Mouse (Mus musculus) limb, embryonic 14.5 days (tissue): ENCODE results near the gene Ifna14. TPM values are rescaled to one million over a fixed set of nuclear protein-coding genes. Genes with fewer than 3 reads are reported as not detected.
"Not testable (repeated sequence)": the region's sequence is repeated elsewhere in the genome, so short reads cannot be mapped to it uniquely, and the experiment has no call there.

Source experiments
- ATAC-seq: fragments of 200-750 bp; cut with Nextera tagmentation; 2 replicates; pipeline ENCODE4 v1.8.0; 2017; ENCODE audit warnings: low read depth, moderate number of reproducible peaks, moderate TSS enrichment; ENCODE audit not compliant: low FRiP score
- DNase-seq: peaks from one replicate; pipeline ENCODE4 v3.0.0-alpha.2; 2015; ENCODE audit warnings: low spot score
- H3K27ac ChIP-seq: fragments of 300-500 bp; sonication (generic); replicated peaks from 2 replicates; pipeline ENCODE4 v1.5.1; 2014; ENCODE audit warnings: low read depth, mild to moderate bottlenecking, low read length, moderate library complexity, mixed read lengths
- H3K27me3 ChIP-seq: fragments of 300-500 bp; sonication (generic); 2 replicates; pipeline ENCODE4 v1.6.1; 2014; ENCODE audit warnings: low read length, mixed read lengths; ENCODE audit not compliant: control insufficient read depth, insufficient read depth
- H3K36me3 ChIP-seq: fragments of 300-500 bp; sonication (generic); 2 replicates; pipeline ENCODE4 v1.6.1; 2014; ENCODE audit warnings: mild to moderate bottlenecking, low read length, moderate library complexity, mixed read lengths; ENCODE audit not compliant: control insufficient read depth, insufficient read depth
- H3K4me1 ChIP-seq: fragments of 300-500 bp; sonication (generic); 2 replicates; pipeline ENCODE4 v1.6.1; 2014; ENCODE audit warnings: antibody characterized with exemption, low read length, mixed read lengths; ENCODE audit not compliant: control insufficient read depth, insufficient read depth
- H3K4me2 ChIP-seq: fragments of 300-500 bp; sonication (generic); replicated peaks from 2 replicates; pipeline ENCODE4 v1.6.1; 2014; ENCODE audit warnings: low read depth, mild to moderate bottlenecking, low read length, moderate library complexity; ENCODE audit not compliant: severe bottlenecking
- H3K4me3 ChIP-seq: fragments of 300-500 bp; sonication (generic); replicated peaks from 2 replicates; pipeline ENCODE4 v1.5.1; 2014; ENCODE audit warnings: low read length
- H3K9ac ChIP-seq: fragments of 300-500 bp; sonication (generic); 2 replicates; pipeline ENCODE4 v1.6.1; 2014; ENCODE audit warnings: mild to moderate bottlenecking, low read depth, low read length, moderate library complexity; ENCODE audit not compliant: severe bottlenecking
- H3K9me3 ChIP-seq: fragments of 300-500 bp; sonication (generic); 2 replicates; pipeline ENCODE4 v1.6.1; 2016; ENCODE audit warnings: low read length; ENCODE audit not compliant: control insufficient read depth
- POLR2A ChIP-seq: fragments of 200-500 bp; IDR thresholded peaks from 2 replicates; pipeline ENCODE4 v1.8.0; 2012; ENCODE audit warnings: inconsistent platforms, mild to moderate bottlenecking, moderate library complexity, borderline replicate concordance; ENCODE audit not compliant: insufficient read depth, insufficient read length; ENCODE audit errors: extremely low read depth
- WGBS: fragments of 180-500 bp; shearing (Covaris S2); extraction: QIAGEN DNeasy Blood & Tissue Kit; methylation state at CpG from one replicate; pipeline ENCODE4 v1.1.7; 2014; 5-methylcytosine and 5-hydroxymethylcytosine counted together
- polyA plus RNA-seq, 2 experiments: library from polyadenylated mRNA; depleted of rRNA in 1 of 2; stranded (reverse) in 1 of 2; unstranded in 1 of 2; fragments of >200 nt; fragmentation: Nextera tagmentation in 1 of 2; extraction: Ambion mirVana in 1 of 2; gene quantifications; 2 replicates each; pipeline versions ENCODE4 v1.2.1 to v1.2.3; 2012 to 2014

Ifna14 gene
- polyA plus RNA-seq (2012; rRNA removed) (not detected in 2 replicates), polyA plus RNA-seq (2014; fragmentation: Nextera tagmentation; extraction: Ambion mirVana) (not detected in 2 replicates)

DNA sequence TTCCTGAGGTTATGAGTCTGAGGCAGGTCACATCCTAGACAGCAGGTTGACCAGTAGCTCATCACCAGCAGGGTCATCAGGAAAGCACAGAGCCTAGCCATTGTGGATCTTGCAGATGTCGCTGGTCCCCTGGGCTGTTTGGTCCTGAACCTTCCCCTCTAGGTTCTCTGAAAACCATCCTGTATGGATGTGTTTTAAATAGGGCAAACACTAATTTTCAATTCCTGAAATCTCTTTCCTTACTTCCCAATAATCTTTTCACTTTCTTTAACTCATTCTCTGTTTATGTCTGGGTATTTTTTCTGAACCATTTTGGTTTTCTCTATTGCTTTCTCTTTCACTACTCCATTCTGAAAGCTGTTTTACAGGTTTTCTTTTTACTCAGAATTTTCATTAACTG is at the start of gene Ifna14:
Gene Ifna14 (minus strand): TSS at position 101 of the 400 bp plus-strand sequence.
- H3K36me3 ChIP-seq: no peaks in the 10 kb centered on the region
- no peak within 1 kb of the TSS for H3K4me2 ChIP-seq
- no peaks in the 10 kb centered on the region for H3K9me3 ChIP-seq
- H3K9ac ChIP-seq: no peak within 1 kb of the TSS
- H3K27ac ChIP-seq: no peak within 1 kb of the TSS
- no peak for DNase-seq
- no peak within 1 kb of the TSS for H3K4me3 ChIP-seq
- ATAC-seq: no peak
- WGBS: 71% methylated on average over 1 of the region's 1 CpGs
- no peaks in the 10 kb centered on the region for H3K4me1 ChIP-seq
- TF ChIP-seq POLR2A: no peak
- no peaks in the 10 kb centered on the region for H3K27me3 ChIP-seq

DNA sequence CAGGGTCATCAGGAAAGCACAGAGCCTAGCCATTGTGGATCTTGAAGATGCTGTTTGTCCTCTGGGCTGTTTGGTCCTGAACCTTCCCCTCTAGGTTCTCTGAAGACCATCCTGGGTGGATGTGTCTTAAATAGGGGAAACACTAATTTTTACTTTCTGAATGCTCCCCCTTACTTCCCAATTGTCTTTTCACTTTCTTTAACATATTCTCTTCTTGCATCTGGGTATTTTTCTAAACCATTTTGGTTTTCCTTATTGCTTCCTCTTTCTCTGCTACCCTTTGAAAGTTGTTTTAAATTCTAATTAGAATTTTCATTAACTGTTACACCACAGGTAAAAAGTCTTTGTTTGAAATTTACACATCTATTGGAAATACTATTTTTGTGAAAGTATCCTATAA is 31.7 kb upstream of the Ifna14 start, which contains the start of gene Ifna12:
Gene Ifna12 (minus strand): TSS at position 101 of the 400 bp plus-strand sequence.
- no peak for TF ChIP-seq POLR2A
- no peak for DNase-seq
- Histone ChIP-seq H3K27ac (no peak within 1 kb of the TSS), H3K4me2 (no peak within 1 kb of the TSS), H3K9ac (no peak within 1 kb of the TSS), H3K4me3 (no peak within 1 kb of the TSS), H3K36me3 (no peaks in the 10 kb centered on the region), H3K4me1 (no peaks in the 10 kb centered on the region), H3K27me3 (no peaks in the 10 kb centered on the region), H3K9me3 (no peaks in the 10 kb centered on the region)
- no peak for ATAC-seq

DNA sequence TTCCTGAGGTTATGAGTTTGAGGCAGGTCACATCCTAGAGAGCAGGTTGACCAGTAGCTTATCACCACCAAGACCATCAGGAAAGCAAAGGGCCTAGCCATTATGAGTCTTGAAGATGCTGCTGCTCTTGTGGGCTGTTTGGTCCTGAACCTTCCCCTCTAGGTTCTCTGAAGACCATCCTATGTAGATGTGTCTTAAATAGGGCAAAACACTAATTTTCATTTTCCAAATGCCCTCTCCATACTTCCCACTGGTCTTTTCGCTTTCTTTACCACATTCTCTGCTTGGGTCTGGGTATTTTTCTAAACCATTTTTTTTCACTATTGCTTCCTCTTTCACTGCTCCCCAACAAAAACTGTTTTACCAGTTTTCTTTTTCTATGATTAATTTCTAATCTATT is 20.7 kb upstream of the Ifna14 start, which contains the start of gene Ifna9:
Gene Ifna9 (minus strand): TSS at position 101 of the 400 bp plus-strand sequence.
- TF ChIP-seq POLR2A: no peak
- no peak within 1 kb of the TSS for H3K4me2 ChIP-seq
- H3K27me3 ChIP-seq: no peaks in the 10 kb centered on the region
- 85% methylated on average over 1 of the region's 1 CpGs for WGBS
- no peaks in the 10 kb centered on the region for H3K4me1 ChIP-seq
- no peaks in the 10 kb centered on the region for H3K9me3 ChIP-seq
- no peak within 1 kb of the TSS for H3K4me3 ChIP-seq
- H3K36me3 ChIP-seq: no peaks in the 10 kb centered on the region
- no peak within 1 kb of the TSS for H3K27ac ChIP-seq
- ATAC-seq (no peak), DNase-seq (no peak)
- H3K9ac ChIP-seq: no peak within 1 kb of the TSS

DNA sequence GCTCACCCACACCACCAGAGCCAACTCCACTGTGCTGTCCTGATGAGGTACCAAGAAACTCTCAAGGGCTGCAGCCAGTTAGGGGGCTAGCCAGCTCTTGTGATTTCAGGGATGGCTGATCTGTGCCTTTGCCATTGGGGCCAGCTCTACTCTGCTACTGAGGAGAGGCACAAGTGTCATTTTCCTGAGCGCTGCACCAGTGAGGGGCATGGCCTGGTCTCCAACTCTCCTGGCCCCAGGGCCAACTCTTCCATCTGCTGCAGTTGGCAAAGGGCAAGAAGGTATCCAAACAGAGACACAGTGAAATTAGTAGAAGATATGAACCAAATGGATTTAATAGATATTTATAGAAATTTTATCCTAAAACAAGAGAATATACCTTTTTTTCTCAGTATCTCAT is 9.8 kb downstream of the Ifna14 start:
- Histone ChIP-seq H3K4me3 (no peak overlapping the region), H3K9me3 (no peaks in the 10 kb centered on the region), H3K27ac (no peak overlapping the region), H3K4me2 (no peak overlapping the region), H3K9ac (no peak overlapping the region), H3K36me3 (no peaks in the 10 kb centered on the region), H3K4me1 (no peaks in the 10 kb centered on the region), H3K27me3 (no peaks in the 10 kb centered on the region)
- DNase-seq: no peak
- 96% methylated on average over 1 of the region's 1 CpGs for WGBS
- no peak for ATAC-seq
- TF ChIP-seq POLR2A: no peak

DNA sequence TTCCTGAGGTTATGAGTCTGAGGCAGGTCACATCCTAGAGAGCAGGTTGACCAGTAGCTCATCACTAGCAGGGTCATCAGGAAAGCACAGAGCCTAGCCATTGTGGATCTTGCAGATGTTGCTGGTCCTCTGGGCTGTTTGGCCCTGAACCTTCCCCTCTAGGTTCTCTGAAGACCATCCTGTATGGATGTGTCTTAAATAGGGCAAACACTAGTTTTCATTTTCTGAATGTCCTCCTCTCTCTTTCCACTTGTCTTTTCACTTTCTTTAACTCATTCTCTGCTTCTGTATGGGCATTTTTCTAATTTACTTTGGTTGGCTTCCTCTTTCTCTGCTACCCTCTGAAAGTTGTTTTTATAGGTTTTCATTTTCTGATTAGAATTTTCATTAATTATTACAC is 13.5 kb downstream of the Ifna14 start, which contains the start of gene Ifna15:
Gene Ifna15 (minus strand): TSS at position 101 of the 400 bp plus-strand sequence.
- H3K9me3 ChIP-seq, H3K4me2 ChIP-seq, H3K9ac ChIP-seq, H3K36me3 ChIP-seq, H3K27me3 ChIP-seq, H3K4me3 ChIP-seq, DNase-seq, ATAC-seq, H3K27ac ChIP-seq, H3K4me1 ChIP-seq: not testable (repeated sequence)
